Mouse (Mus musculus) heart, postnatal 14 days (tissue): ENCODE measurements at regions not wholly inside any gene's neighbourhood (a gene's known extent, or its start where the extent isn't known, plus 50 kb on each side); places are given as distances from the start of the nearest gene placed in this dataset.
A peak's percentile ranks its signal among the peaks of the same experiment; 100 is the strongest.
"Not testable (repeated sequence)": the region's sequence is repeated elsewhere in the genome, so short reads cannot be mapped to it uniquely, and the experiment has no call there.

ENCODE experiments used
- DNase-seq, 2 experiments: peaks; one replicate each; pipeline ENCODE4 v3.0.0; 2021 to 2022
- intact Hi-C: fragments of 180-260 bp; cut with DNase I; formaldehyde crosslinking; loops from one replicate; pipeline ENCODE4 v1.15.1; 2025

- DNase-seq = peak in 1 of 2 experiments; percentile 17
- intact Hi-C loops = no loop called here
Measured at GRCm38 (mm10) chr10:111624021-111624420, 117.9 kb downstream of the Phlda1 start.

GRCm38 (mm10) chr10:111624624-111625023 lies 118.5 kb downstream of the Phlda1 start:
- intact Hi-C loops = no loop called here
- no peak for DNase-seq

GRCm38 (mm10) chr10:111625573-111625972 lies 119.5 kb downstream of the Phlda1 start:
- no peak for DNase-seq
- intact Hi-C loops = no loop called here

- intact Hi-C loops = no loop called here
Measured at GRCm38 (mm10) chr10:111626009-111626408, 119.9 kb downstream of the Phlda1 start.

GRCm38 (mm10) chr10:111636283-111636682 lies 130.2 kb downstream of the Phlda1 start:
- intact Hi-C loops = no loop called here
- no peak for DNase-seq

More at GRCm38 (mm10) chr10:111626009-111626408, 119.9 kb downstream of the Phlda1 start:
- no peak for DNase-seq

GRCm38 (mm10) chr10:111637084-111637735 lies 131.1 kb downstream of the Phlda1 start:
- intact Hi-C loops = no loop called here
- no peak for DNase-seq

- peak in 1 of 2 experiments; percentile 16 for DNase-seq
- intact Hi-C loops = no loop called here
Measured at GRCm38 (mm10) chr10:111639866-111640265, 133.8 kb downstream of the Phlda1 start.

- intact Hi-C loops = no loop called here
Measured at GRCm38 (mm10) chr10:111642683-111643082, 136.6 kb downstream of the Phlda1 start.

GRCm38 (mm10) chr10:111653773-111654172 lies 147.7 kb downstream of the Phlda1 start:
- intact Hi-C loops, DNase-seq: not testable (repeated sequence)

More at GRCm38 (mm10) chr10:111642683-111643082, 136.6 kb downstream of the Phlda1 start:
- no peak for DNase-seq

- DNase-seq = no peak
- intact Hi-C loops = no loop called here
Measured at GRCm38 (mm10) chr10:111654364-111655226, 148.5 kb downstream of the Phlda1 start.

- no peak for DNase-seq
- intact Hi-C loops = no loop called here
Measured at GRCm38 (mm10) chr10:111658828-111659227, 152.7 kb downstream of the Phlda1 start.

- intact Hi-C loops = no loop called here
- DNase-seq = no peak
Measured at GRCm38 (mm10) chr10:111662665-111663064, 156.6 kb downstream of the Phlda1 start.

- no peak for DNase-seq
- intact Hi-C loops = no loop called here
Measured at GRCm38 (mm10) chr10:111665834-111666233, 159.7 kb downstream of the Phlda1 start.

- DNase-seq = no peak
- intact Hi-C loops = no loop called here
Measured at GRCm38 (mm10) chr10:111666963-111667362, 160.9 kb downstream of the Phlda1 start.

GRCm38 (mm10) chr10:111668639-111669038 lies 162.6 kb downstream of the Phlda1 start:
- no peak for DNase-seq
- intact Hi-C loops = no loop called here

- DNase-seq = peak in 1 of 2 experiments; percentile 42
- intact Hi-C loops = no loop called here
Measured at GRCm38 (mm10) chr10:111669658-111670057, 163.6 kb downstream of the Phlda1 start.

GRCm38 (mm10) chr10:111670666-111671065 lies 164.6 kb downstream of the Phlda1 start:
- intact Hi-C loops = no loop called here
- peak; percentile 11 to 22 for DNase-seq

- intact Hi-C loops = no loop called here
- no peak for DNase-seq
Measured at GRCm38 (mm10) chr10:111672454-111673316, 166.6 kb downstream of the Phlda1 start.

- intact Hi-C loops = no loop called here
- no peak for DNase-seq
Measured at GRCm38 (mm10) chr10:111673317-111673610, 167.2 kb downstream of the Phlda1 start.

- intact Hi-C loops = no loop called here
Measured at GRCm38 (mm10) chr10:111676255-111676654, 170.2 kb downstream of the Phlda1 start.

GRCm38 (mm10) chr10:111680919-111681318 lies 174.8 kb downstream of the Phlda1 start:
- intact Hi-C loops = loop anchor here (10.0 kb wide), 1 partner anchor 244 kb away; no protein-coding TSS in a partner anchor
- no peak for DNase-seq

More at GRCm38 (mm10) chr10:111676255-111676654, 170.2 kb downstream of the Phlda1 start:
- DNase-seq = peak in 1 of 2 experiments; percentile 16
